Mouse (Mus musculus) left cerebral cortex, postnatal 14 days (tissue): ENCODE data around the gene Anapc15-ps. TPM values are rescaled to one million over a fixed set of nuclear protein-coding genes. Genes with fewer than 3 reads are reported as not detected.

Experiments
- DNase-seq, 2 experiments: peaks; one replicate each; pipeline ENCODE4 v3.0.0; 2021 to 2022; ENCODE audit warnings: low spot score in 2 of 2, mixed read lengths in 1 of 2
- intact Hi-C: fragments of 180-260 bp; cut with DNase I; formaldehyde crosslinking; loops from one replicate; pipeline ENCODE4 v1.15.1; 2025
- total RNA-seq, 2 experiments: library from RNA; stranded (reverse); gene quantifications; 2 replicates each; pipeline ENCODE4 v1.2.3; 2021

Anapc15-ps gene
- total RNA-seq, 2 experiments from 2014 or later, result not detected

DNA sequence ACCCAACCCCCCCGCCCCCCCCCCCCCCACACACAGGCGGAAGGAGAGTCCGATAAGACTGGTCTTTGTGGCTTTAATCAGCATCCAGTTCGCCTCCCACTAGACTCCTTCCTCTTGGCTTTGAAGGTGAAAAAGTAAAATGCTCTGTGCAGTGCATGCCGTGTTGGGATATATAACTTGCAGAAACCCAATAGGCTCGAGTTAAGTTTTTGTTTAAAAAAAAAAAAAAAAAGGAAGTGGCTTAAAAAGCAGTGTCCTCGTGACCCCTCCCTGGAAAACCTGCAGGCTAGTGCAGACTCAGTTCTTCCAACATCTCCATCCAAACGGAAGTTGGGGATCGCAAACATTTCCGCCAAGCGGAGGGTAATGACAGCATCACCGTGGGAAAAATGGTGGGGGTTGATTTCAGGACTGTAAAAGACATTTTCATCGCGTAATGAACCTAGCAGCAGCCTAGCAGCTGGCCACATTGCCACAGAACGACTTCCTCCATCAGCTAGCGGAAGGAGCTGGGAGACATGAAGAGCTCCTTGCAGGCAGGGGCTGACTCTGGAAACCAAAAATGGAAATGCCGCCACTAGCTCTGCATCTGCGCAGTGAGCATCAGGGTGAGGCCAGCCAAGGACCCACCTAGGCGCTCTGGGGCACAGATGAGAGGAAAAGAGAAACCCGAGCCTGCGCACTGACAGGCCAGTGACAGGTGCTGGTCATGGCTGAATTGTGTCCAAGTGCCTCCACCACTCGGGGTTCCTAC is 4.3 kb upstream of the Anapc15-ps start:
- intact Hi-C loops, result no loop called here

DNA sequence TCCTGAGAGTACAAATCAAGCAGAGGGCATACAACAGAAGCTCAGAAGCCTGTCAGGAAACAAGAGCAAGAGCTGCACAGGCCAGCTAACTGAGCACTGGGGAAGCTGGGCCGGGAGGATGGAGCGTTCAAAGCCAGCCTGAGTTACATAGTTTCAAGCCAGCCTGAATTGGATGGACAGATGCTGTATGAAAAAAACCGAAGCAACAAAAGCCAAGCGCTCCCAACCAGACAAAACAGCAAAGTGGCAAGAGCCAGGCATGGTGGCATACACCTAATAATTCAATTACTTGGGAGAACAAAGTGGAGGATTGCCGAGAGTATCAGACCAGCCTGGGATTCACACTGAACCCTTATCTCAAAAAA is 3.7 kb upstream of the Anapc15-ps start:
- intact Hi-C loops, result no loop called here
- DNase-seq, result no peak

More for the DNA sequence above, 4.3 kb upstream of the Anapc15-ps start:
- peak; percentile 39 to 53 for DNase-seq

DNA sequence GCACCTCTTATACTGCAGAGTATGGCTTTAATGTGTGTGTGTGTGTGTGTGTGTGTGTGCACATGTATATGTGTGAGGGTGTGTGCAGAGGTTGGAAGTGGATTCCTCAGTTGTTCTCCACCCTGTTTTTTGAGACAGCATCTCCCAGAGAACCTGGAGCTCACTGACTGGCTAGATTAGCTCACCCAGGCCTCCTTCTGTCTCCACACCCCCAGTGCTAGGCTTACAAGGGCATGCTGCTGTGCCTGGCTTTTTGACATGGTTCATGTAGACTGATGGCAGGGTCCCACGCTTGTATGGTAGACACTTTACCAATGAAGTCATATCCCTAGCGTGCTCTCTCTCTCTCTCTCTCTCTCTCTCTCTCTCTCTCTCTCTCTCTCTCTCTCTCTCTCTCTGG is 3.1 kb upstream of the Anapc15-ps start:
- intact Hi-C loops, result no loop called here
- DNase-seq, result no peak

DNA sequence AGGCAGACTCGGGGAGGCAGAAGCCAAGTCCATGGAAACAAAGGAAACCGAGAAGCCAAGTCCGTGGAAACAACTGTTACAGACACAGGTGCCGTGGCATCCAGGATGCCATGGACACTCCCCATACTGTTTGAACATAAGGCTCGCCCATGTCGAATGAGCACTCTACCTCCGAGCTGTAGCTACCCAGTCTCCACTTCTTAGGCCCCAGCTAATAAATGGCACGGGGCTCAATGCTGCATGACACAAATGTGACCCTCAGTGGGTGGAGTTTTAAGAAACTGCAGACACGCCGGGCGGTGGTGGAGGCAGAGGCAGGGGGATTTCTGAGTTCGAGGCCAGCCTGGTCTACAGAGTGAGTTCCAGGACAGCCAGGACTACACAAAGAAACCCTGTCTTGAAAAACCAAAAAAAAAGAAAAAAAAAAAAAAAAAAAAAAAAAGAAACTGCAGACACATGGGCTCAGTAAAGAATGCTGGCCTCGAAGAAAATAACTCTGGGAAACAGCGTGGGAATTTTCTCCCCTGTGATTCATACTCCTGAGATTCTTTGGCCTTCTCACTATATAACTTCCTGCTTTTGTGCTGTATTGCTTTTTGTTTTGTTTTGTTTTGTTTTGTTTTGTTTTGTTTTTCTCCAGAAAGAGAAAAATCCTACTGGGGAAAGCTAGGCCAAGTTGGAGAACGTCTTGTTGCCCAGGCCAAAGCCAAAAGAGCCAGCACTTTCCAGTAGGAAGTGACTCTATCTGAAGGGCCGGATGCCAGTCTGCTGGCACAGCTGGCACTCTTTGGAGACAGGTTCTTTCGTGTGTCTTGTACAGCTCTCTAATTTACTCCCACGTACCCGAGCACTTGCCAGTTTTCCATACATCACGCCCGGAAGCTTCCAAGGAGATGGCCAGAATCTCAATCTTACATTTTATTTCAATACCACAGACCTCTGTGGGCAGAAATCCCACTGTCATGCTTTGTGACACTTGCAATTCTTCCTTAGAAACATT is 2.2 kb downstream of the Anapc15-ps start:
- intact Hi-C loops, result no loop called here
- peak; percentile 24 to 62 for DNase-seq

DNA sequence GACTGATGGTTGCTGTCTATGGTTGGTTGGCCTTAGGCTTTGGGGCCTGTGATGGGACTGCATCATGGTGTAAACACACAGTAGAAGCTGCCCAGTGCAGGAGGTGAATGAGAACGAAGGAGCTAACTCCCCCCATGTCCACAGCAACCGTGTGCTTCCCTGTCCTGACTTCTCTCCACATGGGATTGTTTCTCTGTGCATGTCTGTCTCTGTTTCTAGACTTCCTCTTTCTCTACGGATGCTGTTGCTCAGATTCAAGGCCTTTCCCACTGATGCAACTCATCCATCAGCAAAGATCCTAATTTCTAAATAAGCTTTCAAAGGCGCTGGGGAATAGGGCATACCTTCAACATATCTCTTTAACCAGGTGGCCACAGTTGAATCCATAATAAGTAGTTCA is 3.4 kb downstream of the Anapc15-ps start:
- intact Hi-C loops, result no loop called here
- DNase-seq, result no peak

DNA sequence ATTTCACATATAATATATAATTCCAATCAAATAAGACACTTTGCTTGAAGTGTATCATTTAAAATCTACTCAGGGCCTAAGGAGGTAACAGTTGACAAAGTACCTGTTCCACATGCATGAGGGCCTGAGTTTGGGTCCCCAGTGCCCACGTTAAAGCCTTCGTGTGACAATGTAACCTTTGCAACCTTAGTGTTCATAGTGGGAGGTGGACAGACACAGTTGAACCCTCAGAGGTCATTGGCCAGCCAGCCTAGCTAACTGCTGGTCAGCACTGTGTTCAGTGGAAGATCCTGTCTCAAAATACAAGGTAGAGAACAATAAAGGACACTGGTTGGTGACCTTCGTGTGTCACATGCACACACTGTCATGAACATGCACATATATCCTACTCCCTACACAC is 4.2 kb downstream of the Anapc15-ps start:
- intact Hi-C loops, result no loop called here
- DNase-seq, result no peak

DNA sequence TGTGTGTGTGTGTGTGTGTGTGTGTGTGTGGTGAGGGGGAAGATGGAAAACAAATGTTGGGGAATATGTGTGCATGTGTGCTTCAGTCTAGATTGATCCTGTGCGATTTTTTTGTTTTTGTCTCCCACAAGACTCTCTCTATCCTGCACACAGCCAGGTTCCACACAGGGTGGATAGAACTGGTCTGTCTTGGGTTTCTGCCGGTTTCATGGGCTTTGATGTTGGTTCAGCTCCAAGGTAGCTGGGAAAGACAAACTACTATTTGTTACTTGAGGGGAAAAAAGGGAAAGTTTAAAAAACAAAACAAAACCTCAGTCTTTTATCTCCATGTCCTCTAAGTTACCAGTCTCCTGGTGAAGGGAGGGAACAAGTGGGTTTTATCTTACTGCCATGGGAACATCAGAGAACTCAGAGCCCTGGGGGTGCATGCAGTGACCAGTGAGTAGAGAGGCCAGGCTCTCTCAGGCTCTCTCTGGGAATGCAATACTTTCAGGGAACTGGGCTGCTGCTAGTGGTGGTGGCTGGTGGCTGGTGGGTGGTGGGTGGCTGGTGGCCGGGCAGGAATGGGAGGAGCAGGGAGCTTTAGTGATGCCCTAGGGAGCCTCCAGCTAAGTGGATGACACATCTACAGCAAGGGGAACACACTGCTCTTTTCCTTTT is 5.8 kb downstream of the Anapc15-ps start:
- intact Hi-C loops, result no loop called here

DNA sequence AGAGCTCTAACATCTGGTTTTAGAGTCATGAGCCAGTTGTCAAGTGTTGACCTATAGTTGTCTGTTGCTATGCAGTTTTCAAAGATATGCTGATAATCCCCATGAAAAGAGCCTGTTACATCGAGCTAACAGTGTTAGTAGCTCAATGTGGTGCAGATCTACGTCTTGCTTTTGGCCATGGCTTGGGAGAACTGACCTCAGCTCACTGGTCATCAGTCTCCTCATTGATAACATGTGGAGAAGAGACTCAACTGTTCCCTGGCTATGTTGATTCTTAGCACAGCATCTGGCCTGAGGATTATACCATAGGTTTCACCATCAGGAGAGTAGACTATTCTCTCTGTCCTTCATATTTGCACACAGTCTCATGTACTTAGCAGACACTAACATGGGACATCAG is 6.5 kb downstream of the Anapc15-ps start:
- no peak for DNase-seq
- intact Hi-C loops, result no loop called here

More for the DNA sequence above, 5.8 kb downstream of the Anapc15-ps start:
- DNase-seq, result no peak

DNA sequence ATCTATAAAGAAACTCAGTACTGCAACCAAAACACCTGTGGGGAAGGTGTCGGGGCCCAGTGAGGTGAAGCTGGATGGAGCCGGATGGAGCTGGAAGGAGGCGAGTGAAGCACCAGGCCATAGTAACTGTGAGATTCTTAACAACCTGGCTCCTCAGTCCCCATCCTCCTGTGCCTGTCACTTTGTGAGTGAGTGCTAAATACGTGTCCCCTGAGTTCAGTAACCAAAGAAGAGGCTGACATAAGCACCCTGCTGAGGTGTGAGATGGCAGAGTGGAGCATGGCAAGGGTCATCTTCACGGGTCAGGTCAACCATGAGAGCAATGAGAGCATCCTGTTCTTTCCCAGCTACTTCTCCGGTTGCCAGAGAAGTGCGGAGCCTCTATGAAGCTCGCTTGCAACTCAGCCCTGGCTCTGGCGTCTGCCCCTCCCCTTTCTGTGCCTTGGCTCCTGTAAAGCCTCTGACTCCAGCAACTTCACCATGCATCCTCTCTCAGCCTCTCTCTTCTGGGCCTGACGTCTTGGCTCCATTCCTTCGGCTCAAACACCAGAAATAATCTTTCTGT is 7.7 kb downstream of the Anapc15-ps start:
- DNase-seq, result no peak
- intact Hi-C loops, result no loop called here

DNA sequence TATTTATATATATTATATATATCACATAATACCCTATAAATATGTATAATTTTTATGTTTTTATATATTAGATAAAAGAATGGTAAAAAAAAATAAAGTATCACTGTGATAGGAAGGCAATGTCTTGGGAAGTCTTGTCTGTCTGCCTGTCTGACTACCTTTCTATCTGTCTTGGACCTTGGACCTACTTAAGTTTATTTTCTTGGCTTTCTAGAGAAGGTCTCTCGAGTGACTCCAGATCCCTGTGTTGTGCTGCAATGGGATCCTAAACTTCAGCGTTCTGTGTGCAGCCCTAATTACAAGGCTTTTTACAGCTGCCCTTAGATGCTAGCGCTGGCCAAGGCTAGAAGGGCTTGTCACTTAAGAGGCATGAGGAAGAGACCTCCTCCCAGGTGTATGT is 8.6 kb downstream of the Anapc15-ps start:
- no peak for DNase-seq
- intact Hi-C loops, result no loop called here

DNA sequence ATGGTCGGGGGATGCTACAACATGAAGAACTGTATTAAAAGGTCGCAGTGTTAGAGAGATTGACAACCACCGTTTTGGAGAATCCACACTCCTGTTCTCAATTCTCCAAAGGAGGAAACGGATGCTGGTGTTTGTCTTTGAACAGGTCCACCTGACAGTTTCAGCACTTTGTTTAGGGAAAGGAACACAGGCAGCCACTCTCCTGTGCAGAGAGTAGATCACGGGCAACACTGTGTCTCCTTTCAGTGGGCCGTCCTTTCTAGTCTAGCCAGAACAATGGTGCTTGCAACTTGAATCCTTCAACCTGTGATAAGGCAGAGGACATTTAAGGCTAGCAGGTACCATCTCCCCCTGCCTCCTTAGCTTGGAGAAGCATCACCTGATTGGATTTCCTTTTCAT is 12.9 kb downstream of the Anapc15-ps start:
- DNase-seq, result no peak
- intact Hi-C loops, result no loop called here

DNA sequence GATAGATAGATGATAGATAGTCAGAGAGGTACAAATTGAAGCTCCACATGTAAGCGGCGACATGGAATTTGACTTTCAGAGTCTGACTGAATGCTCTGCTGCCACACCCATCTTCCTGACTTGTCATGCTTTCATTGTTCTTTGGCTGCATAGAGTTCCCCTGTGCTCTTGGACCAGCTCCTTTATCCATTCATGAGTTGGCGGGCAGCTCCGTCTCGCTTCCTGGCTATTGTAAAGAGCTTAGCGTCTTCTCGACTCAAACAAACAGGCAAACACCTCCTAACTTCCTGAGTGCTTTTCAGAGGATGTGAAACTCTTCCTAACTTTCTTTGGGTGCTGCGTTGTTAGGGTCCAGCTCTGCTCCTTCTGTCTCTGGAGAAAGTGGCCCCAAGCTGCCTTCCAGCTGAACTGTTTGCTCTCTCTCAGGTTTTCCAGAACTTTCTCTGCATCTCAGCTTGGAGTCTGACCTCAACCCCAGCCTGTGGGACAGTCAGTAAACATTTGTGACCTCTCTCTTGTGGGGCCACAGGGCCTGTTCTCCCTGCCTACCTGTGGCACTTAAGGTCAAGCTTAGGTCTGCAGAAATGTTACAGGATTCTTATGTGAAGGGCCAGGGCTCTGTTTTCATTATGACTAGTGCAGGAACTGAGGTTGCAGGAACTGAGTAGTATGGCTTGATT is 13.6 kb downstream of the Anapc15-ps start:
- DNase-seq, result no peak
- intact Hi-C loops, result no loop called here

DNA sequence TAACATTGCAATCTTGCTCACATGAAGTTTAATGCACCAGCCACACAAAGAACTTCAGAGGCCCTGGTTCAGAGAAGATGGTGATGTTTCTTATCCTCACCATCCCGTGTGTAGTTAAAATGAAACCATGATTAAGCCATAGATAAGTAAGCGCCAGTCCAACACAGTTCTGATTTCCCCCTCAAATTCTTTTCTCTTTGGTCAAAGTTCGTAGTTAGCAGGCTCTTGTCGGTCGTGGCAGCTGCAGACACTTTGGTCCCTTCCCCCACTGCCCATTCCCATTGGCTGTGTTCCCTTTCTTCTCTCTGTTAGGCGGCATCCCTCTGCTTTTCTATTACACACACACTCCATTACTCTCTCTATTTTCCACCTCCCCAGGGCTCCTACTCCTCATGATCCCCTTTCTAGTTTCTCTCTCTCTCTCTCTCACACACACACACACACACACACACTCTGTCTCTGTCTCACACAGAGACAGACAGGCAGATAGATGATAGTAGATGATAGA is 14.4 kb downstream of the Anapc15-ps start:
- intact Hi-C loops, result no loop called here
- no peak for DNase-seq

DNA sequence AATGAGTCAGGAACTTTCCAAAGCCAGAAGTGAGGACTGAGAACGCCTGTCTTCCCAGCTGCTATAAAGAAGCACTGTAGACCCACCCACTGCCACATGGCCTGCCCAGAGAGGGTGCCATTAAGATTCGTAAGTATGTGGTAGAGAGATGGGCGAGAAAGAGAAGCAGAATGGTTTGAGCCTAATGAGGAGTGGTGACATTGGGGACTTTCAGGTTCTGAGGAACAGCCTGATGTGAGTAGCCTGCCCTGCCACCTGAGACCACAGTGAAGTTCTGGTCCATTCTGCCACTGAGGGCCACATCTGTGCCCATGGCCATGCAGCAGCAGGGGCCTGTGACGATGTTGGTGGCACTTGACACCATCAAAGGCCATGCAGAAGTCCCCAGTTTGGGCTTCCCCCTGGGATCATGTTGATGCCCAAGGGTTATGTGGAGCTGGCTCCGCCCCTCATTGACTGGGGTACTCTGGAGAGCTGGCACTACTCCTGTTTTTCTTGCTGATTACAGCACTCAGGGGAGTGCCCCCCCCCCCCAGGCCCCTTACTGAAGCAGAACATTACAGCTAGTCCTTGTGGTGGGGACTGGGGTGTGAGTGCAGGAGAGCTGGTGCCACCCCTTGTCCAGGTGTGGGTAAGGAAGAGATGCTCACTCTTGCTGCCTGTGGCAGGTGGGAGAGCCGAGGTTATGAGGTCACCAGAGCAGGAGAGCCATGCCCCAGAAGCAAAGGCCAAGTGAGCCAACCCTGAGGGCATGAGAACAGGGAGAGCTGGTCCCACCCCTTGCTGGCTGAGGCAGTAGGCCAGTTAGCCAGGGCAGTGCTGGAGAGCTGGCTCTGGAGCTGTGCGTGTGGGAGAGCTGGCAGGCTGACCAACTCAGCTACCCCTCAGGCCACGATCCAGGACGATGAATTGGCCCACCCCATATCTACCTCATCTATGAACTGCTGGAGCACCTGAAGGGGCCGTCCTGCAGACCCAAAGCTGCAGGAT is 16.7 kb downstream of the Anapc15-ps start:
- intact Hi-C loops, result no loop called here
- no peak for DNase-seq

DNA sequence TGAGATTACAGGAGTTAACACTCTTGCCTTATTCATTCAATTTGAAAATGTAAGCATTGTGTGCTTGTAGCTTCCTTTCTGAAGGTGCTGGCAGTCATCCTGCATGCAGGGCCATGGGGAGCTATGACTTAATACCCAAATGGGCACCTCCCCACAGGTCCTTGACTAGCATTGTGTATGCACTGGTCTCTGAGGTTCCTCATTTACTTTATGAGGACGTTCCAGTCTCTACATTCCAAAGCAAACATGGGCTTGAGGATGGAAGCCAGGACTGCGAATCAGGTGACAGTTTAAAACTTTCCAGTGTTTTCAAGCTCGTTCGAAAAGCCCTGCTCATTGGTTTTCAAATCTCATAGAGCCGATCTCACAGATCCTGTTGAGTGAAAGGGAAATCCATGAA is 21.1 kb downstream of the Anapc15-ps start:
- no peak for DNase-seq
- intact Hi-C loops, result no loop called here

DNA sequence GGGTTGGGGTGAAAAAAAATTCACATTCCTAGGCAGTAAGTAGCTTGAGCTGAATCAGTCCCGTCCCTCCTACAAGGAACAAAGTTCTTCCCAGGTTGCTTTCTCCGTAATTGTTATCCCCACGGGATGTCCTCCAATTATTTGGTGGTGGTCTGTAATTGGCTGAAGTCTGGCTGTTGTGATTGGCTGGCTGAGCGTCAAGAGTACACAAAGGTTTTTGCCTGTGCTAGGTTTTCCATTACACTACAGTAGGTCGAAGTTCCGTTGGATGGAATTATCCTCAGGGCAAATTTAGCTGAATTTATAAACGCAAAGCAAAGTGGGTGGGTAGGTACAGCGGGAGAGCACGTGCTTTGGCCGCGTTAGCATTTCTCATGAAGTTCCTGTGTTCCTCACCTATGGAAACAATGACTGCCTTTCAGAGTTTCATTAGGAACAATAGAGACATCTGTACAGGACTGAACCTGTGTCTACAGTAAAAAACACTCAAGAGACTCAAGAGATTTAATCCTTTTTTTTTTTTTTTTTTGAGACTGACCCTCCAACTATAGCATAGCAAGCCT is 24.8 kb downstream of the Anapc15-ps start:
- no peak for DNase-seq
- intact Hi-C loops, result no loop called here

DNA sequence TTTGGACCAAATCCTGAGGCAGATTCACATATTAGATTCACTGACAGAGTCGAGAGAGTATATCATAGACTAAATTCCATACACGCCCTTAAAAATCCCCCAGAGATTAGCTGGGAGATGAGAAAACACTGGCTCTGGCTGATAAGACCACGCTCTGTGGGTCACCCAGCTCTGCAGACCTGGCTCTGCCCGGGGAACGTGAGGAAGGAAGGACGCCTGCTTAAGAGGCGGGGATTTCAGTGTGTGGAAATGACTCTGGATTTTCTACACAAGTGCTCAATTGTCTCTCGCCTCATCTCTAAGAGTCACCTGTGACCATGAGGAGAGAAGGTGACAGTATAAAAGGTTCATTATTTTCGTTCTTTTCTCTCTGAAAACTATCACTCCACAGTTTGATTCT is 26.1 kb downstream of the Anapc15-ps start:
- intact Hi-C loops, result no loop called here
- no peak for DNase-seq

DNA sequence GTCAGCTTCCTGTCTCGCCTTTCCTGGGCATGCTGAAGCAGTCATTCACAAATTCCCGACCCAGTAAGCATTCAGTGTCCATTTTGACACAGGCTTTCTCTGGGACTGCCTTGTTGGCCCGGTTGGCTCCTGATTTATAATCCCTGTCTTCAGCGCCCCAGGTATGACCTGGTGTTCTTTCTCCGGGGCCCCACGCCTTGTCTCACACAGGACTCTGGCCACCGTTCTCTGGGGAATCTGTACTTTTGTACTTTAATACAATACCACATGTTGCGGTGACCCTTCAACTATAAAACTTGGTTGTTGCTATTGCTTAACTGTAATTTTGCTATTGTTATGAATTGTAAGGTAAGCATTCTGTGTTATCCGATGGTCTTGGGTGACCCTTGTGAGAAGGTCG is 26.7 kb downstream of the Anapc15-ps start:
- DNase-seq, result no peak
- intact Hi-C loops, result no loop called here
